Mouse (Mus musculus): ENCODE data around the gene Slc22a13.

DNA sequence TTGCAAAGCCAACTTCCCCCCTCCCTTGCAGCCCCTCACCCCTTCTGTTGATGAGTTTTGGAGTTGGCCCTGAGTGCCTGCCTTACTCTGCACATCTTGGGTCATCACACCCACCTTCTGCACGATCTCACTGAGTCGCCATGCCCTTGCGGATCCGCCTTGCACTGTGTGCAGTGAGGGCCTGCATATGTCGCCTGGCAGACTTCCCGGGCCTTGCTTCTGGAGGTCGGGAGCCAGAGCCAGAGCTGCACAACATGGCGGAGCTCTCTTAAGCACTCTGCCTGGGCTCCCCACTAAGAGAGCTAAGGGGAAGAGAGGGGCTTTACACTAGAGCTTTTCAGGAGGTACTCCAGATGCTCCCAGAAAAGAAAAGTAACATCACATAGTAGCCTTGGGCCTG, 64.2 kb downstream of the Slc22a13 start:
- no peak for TF ChIP-seq POLR2A (IDR thresholded peaks at IDR 0.05; ENCODE audit: borderline replicate concordance, extremely low read depth, low read depth, low read length)
- no peak for TF ChIP-seq CTCF (IDR thresholded peaks at IDR 0.05; ENCODE audit: insufficient read depth, low read length)
